Mouse (Mus musculus): ENCODE results near the gene Upf3a. TPM values are rescaled to one million over a fixed set of nuclear protein-coding genes. Genes with fewer than 3 reads are reported as not detected.
"Not testable (repeated sequence)": the region's sequence is repeated elsewhere in the genome, so short reads cannot be mapped to it uniquely, and the experiment has no call there.

The Upf3a gene
- polyA plus RNA-seq (2016; fragmentation: Nextera tagmentation; extraction: Ambion mirVana): 36.8 and 41.1 TPM in 2 replicates

GRCm38 (mm10) chr8:13785250-13785763, at the start of gene Upf3a:
Upf3a (plus strand) TSS chr8:13785615.
- peaks cover 51% of the 10 kb centered on the region for H3K36me3 ChIP-seq
- DNase-seq (ENCODE audit: low spot score): peak; percentile 96
- H3K4me3 ChIP-seq: peak within 1 kb of the TSS; percentile 81
- H3K4me1 ChIP-seq: peaks cover 16% of the 10 kb centered on the region
- no peaks in the 10 kb centered on the region for H3K27me3 ChIP-seq (ENCODE audit: low read depth, poor library complexity, severe bottlenecking)
- under 1% methylated on average over 47 of the region's 47 CpGs for WGBS
- no peaks in the 10 kb centered on the region for H3K9me3 ChIP-seq (replicated peaks)
- peak within 1 kb of the TSS; percentile 98 for H3K27ac ChIP-seq

DNA sequence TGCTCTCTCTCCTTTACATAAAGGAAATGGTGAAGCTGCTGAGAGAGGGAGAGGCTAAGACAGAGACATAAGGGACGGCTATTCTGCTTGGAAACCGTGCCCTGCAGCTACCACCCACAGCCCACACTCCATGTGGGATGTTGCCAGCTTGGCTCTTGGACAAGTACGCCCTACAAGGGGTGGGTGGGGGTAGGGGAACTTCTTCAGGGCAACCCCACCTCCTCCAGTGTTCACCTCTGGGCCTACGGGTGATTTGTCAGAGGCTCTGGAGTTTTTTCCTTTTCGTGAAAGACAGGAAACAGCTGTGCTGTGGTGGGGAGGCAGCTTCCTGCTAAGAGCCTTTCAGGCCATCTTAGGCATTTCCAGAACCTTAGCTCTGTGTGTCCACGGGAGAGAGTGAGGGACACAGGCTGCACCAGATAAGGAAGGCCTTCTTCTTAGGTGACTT, 45.1 kb upstream of the Upf3a start:
- no peak for DNase-seq (ENCODE audit: low spot score)
- no peaks in the 10 kb centered on the region for H3K9me3 ChIP-seq (replicated peaks)
- no peaks in the 10 kb centered on the region for H3K27me3 ChIP-seq (ENCODE audit: low read depth, poor library complexity, severe bottlenecking)
- H3K4me1 ChIP-seq: peaks cover 6% of the 10 kb centered on the region
- H3K27ac ChIP-seq: no peak overlapping the region
- 61% methylated on average over 6 of the region's 6 CpGs for WGBS
- H3K4me3 ChIP-seq: no peak overlapping the region
- H3K36me3 ChIP-seq: no peaks in the 10 kb centered on the region

DNA sequence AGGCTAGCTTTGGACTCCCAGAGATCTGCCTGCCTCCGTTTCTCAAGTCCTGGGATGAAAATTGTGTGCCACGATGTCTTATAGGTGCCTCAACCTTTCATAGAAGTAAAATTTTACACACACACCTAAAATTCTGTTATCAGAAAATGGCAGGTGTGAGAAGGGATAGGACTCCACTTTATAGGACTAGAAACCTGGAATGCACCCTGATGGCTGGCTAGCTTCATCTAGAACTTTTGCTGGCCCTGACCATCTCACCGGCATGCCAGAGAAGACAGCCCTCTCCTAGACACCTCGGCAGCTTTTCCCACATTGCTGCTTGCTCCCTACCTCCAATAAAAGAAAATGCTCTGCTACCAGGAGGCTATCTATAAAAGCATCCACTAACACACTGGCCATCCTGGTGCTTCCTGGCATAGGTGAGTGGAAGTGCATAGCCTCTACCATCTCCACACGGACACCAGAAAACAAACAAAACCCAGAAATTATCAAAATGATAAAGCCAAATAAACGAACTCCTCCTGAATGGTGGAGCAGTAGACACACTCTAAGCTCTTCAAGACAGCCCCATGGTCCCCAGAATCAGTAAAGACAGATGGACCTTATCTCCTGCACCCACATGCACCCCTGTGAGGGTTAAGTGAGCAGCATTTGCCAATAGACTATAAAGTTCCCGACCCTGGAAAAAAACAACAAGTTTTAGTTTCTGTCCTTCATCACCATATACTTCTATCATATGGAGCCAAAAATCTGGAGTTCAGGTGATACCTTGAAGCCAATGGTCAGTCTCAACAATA, 44.4 kb upstream of the Upf3a start:
- DNase-seq (ENCODE audit: low spot score): no peak
- Histone ChIP-seq H3K27me3 (ENCODE audit: low read depth, poor library complexity, severe bottlenecking) (no peaks in the 10 kb centered on the region), H3K4me3 (no peak overlapping the region), H3K36me3 (no peaks in the 10 kb centered on the region), H3K27ac (no peak overlapping the region), H3K4me1 (peaks cover 6% of the 10 kb centered on the region), H3K9me3 (replicated peaks) (no peaks in the 10 kb centered on the region)
- 84% methylated on average over 7 of the region's 7 CpGs for WGBS

DNA sequence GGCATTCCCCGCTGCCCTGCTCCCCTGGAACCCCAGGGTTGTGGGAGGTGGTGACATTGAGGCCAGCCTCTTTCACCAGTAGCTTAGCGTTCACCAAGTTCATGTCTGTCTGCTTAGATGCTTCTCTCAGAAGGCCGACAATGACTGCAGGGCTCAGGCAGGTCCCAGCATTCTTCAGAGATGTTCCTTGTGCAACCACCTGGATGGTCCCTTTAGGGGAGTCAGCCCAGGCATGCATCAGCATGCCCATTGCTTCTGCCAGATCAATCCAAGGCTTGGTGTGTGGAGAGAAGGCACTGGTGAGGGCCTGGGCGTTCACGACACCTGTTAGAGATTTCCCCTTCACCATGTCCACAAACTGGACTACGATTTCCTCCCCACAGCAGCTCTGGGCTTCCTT, 39.2 kb upstream of the Upf3a start:
- not testable (repeated sequence) for H3K4me1 ChIP-seq; H3K36me3 ChIP-seq; H3K27me3 ChIP-seq (ENCODE audit: low read depth, poor library complexity, severe bottlenecking); H3K9me3 ChIP-seq (replicated peaks); H3K4me3 ChIP-seq; H3K27ac ChIP-seq; DNase-seq (ENCODE audit: low spot score)
- WGBS: 85% methylated on average over 6 of the region's 6 CpGs

DNA sequence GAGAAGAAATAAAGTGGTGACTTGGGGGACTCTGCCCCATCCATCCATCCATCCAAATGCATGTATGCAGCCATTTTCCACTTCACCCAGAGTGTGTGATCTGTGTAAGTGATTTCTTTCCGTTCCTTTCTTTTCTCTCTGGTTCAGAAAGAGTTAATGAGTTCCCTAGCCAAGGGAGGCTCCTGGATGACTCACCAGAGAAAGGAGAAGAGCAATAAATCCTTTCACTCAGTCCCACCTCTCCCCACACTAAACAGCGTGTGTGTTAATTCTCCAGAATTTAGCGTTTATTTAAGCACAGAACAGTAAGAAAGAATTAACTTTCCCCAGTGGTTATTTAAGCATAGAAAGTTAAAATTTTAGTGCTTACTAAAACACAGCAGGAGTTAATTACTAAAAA, 37.8 kb upstream of the Upf3a start:
- no peaks in the 10 kb centered on the region for H3K27me3 ChIP-seq (ENCODE audit: low read depth, poor library complexity, severe bottlenecking)
- DNase-seq (ENCODE audit: low spot score): no peak
- H3K4me3 ChIP-seq: no peak overlapping the region
- no peaks in the 10 kb centered on the region for H3K36me3 ChIP-seq
- H3K4me1 ChIP-seq: peaks cover 7% of the 10 kb centered on the region; the same call in 1 of the 2 replicates
- WGBS: 7% methylated on average over 3 of the region's 3 CpGs
- no peaks in the 10 kb centered on the region for H3K9me3 ChIP-seq (replicated peaks)
- no peak overlapping the region for H3K27ac ChIP-seq

DNA sequence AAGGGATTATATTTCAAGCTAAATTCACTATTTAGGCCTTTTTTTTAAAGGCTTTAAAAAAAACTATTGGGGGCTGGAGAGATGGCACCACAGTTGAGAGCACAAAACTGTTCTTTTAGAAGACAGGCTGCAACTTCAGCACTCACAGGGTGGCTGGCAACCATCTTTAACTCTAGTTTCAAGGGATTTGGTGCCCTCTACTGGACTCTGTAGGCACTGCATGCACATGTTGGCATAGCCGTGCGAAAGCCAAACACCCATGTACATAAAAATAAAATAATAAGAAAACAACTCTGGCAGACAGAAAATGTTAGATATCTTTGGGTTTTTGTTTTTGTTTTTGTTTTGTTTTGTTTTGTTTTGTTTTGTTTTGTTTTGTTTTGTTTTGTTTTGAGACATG, 31.7 kb upstream of the Upf3a start:
- Histone ChIP-seq H3K36me3 (no peaks in the 10 kb centered on the region), H3K27ac (no peak overlapping the region), H3K4me1 (peaks cover 8% of the 10 kb centered on the region), H3K4me3 (no peak overlapping the region), H3K27me3 (ENCODE audit: low read depth, poor library complexity, severe bottlenecking) (no peaks in the 10 kb centered on the region), H3K9me3 (replicated peaks) (no peaks in the 10 kb centered on the region)
- 20% methylated on average over 2 of the region's 2 CpGs for WGBS
- DNase-seq (ENCODE audit: low spot score): peak; percentile 80

DNA sequence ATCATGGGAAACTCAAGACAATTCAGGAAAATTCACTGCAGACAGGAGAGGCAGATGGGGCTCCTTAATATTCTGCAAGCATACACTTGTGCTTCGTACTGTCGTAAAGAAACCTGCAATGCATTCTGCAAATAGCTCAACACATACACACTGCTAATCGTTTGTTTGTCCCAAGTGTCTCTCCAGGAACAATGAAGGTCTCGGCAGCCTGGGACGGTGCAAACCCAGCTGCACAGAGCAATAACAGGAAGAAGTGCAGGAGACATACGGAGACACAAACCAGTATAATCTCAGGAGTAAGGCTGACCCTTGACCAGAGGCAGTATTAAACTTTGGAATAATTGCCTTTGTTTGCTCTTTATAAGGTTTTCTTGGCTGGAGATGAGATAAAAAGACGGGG, 28.9 kb upstream of the Upf3a start:
- no peak for DNase-seq (ENCODE audit: low spot score)
- H3K36me3 ChIP-seq: peaks cover 24% of the 10 kb centered on the region
- no peaks in the 10 kb centered on the region for H3K9me3 ChIP-seq (replicated peaks)
- no peak overlapping the region for H3K27ac ChIP-seq
- WGBS: 86% methylated on average over 7 of the region's 7 CpGs
- H3K27me3 ChIP-seq (ENCODE audit: low read depth, poor library complexity, severe bottlenecking): no peaks in the 10 kb centered on the region
- no peak overlapping the region for H3K4me3 ChIP-seq
- peaks cover 16% of the 10 kb centered on the region for H3K4me1 ChIP-seq

DNA sequence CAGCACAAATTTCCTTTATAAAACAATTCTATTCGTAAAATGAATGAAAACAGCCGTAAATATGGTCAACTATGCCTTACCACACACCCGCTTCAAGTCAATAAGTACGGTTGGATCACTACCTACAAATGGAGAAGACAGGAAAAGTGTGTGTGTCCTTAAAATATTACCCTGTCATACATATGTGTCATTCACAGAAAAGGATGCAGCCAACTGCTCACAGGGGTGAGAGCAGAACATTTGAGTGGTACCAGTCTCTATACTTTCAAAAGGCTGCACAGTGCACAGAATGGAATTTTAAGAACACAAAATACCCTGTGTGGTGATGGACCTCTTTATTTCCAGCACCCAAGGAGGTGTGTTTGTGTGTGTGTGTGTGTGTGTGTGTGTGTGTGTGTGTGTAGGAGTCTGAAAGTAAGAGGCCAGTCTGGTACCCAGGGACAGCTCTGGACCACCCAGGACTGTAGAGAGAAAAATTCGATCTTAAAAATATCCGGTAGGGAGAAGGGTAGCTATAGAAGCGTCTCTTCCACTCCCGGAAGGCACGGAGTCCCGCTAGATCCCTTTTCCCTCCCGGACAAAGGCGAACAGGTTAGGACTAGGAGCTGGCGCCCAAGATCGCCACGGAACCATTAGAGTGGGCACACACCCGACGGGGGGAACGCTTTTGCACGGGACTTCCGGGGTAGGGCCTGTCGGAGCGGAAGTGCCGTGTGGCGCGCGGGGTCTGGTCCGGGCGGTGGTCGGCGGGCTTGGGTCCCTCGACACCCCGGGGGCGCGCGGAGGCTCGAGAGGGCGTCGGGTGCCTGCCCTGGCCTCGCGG, 28.2 kb upstream of the Upf3a start, which contains the start of gene Cdc16:
Gene Cdc16, plus strand, starts transcription at position 695 of the 823 bp plus-strand sequence.
- H3K27me3 ChIP-seq (ENCODE audit: low read depth, poor library complexity, severe bottlenecking): no peaks in the 10 kb centered on the region
- no peaks in the 10 kb centered on the region for H3K9me3 ChIP-seq (replicated peaks)
- H3K4me3 ChIP-seq: peak within 1 kb of the TSS; percentile 90
- peak; percentile 97 for DNase-seq (ENCODE audit: low spot score)
- peaks cover 16% of the 10 kb centered on the region for H3K4me1 ChIP-seq
- 9% methylated on average over 40 of the region's 40 CpGs for WGBS
- peak within 1 kb of the TSS; percentile 95 for H3K27ac ChIP-seq
- peaks cover 31% of the 10 kb centered on the region for H3K36me3 ChIP-seq

DNA sequence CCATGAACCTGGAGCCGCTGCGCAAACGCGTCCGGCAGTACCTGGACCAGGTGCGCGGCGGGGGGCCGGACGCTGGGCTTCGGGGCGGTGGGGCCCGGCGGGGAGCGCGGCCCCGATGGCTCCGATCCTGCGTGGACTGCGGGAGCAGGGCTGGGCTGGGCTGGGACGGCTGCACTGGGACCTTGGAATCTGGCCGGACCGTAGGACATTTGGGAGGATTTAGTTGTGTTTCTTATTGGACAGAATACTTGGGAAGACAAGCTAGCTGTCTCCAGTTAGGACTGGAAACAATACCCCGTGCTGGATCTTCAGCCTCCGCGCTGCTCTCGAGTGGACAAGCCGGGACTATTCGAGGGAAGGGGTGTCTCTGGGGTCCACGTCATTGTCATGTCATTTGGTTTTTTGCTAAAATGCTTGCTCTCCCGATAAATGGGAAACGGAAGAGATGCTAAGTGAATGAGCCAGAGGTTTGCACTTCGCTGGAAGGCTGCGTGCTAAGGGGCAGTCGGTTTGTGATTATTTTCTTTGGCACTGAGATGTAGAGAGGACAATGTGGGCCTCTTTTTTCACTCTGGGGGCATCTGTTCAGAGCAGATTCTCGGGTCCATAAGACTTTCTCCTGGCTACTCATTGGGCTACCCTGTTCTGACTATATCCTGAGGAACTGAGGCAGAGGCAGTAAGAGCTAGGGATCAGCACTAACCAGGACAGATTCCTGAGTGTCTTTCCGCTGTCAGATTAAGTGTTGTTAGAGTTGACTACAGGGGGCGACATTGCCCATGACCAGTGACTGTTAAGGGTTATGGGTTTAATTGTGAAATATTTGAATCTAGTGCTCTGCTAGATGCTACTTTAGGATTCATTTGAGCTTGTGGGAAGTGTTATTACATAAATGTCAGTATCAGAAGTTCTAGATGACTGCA, 27.3 kb upstream of the Upf3a start:
- H3K4me1 ChIP-seq: peaks cover 16% of the 10 kb centered on the region
- H3K36me3 ChIP-seq: peaks cover 40% of the 10 kb centered on the region
- no peaks in the 10 kb centered on the region for H3K27me3 ChIP-seq (ENCODE audit: low read depth, poor library complexity, severe bottlenecking)
- peak; percentile 38 for DNase-seq (ENCODE audit: low spot score)
- peak overlapping the region; percentile 90 for H3K4me3 ChIP-seq
- peak overlapping the region; percentile 95 for H3K27ac ChIP-seq
- WGBS: 2% methylated on average over 38 of the region's 38 CpGs
- no peaks in the 10 kb centered on the region for H3K9me3 ChIP-seq (replicated peaks)

GRCm38 (mm10) chr8:13769206-13769605, 16.2 kb upstream of the Upf3a start:
- Histone ChIP-seq H3K9me3 (replicated peaks) (no peaks in the 10 kb centered on the region), H3K4me3 (no peak overlapping the region), H3K27ac (no peak overlapping the region), H3K27me3 (ENCODE audit: low read depth, poor library complexity, severe bottlenecking) (no peaks in the 10 kb centered on the region), H3K4me1 (no peaks in the 10 kb centered on the region), H3K36me3 (peaks cover 98% of the 10 kb centered on the region)
- WGBS: 90% methylated on average over 11 of the region's 11 CpGs
- no peak for DNase-seq (ENCODE audit: low spot score)

DNA sequence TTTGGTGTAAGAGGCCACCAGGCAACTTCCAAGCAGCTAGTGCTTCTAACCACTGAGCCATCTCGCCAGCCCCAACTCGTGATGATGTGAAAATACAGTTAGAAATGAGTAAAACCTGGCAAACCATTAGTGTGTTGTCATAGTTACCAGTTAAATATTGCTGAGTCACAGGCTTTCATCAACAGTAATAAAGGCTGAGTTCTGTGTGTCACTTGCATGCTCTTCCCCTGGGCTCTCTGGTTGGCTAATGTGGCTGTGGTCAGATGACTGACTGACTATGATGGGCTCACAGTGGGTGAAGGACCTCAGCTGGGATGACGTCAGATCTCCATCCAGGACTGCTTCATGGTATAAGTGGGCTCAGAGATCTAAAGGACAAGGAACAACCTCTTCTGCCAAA, 4.9 kb upstream of the Upf3a start:
- peaks cover 7% of the 10 kb centered on the region for H3K4me1 ChIP-seq
- H3K4me3 ChIP-seq: no peak overlapping the region
- peaks cover 71% of the 10 kb centered on the region for H3K36me3 ChIP-seq
- no peaks in the 10 kb centered on the region for H3K9me3 ChIP-seq (replicated peaks)
- H3K27me3 ChIP-seq (ENCODE audit: low read depth, poor library complexity, severe bottlenecking): no peaks in the 10 kb centered on the region
- H3K27ac ChIP-seq: no peak overlapping the region
- DNase-seq (ENCODE audit: low spot score): no peak
- 84% methylated on average over 3 of the region's 3 CpGs for WGBS

- DNase-seq (ENCODE audit: low spot score): peak; percentile 99
- peaks cover 46% of the 10 kb centered on the region for H3K36me3 ChIP-seq
- H3K27ac ChIP-seq: peak overlapping the region; percentile 98
- H3K27me3 ChIP-seq (ENCODE audit: low read depth, poor library complexity, severe bottlenecking): no peaks in the 10 kb centered on the region
- no peaks in the 10 kb centered on the region for H3K9me3 ChIP-seq (replicated peaks)
- peak overlapping the region; percentile 81 for H3K4me3 ChIP-seq
- peaks cover 16% of the 10 kb centered on the region for H3K4me1 ChIP-seq
- 0% methylated on average over 43 of the region's 47 CpGs for WGBS
Measured at GRCm38 (mm10) chr8:13785764-13786299, 417 bp downstream of the Upf3a start.

All from limb, embryonic 10.5 days (tissue).